Mouse (Mus musculus): ENCODE data around the gene Mrpl37. TPM values are rescaled to one million over a fixed set of nuclear protein-coding genes. Genes with fewer than 3 reads are reported as not detected.
A peak's percentile ranks its signal among the peaks of the same experiment; 100 is the strongest.

Gene Mrpl37
- total RNA-seq, 4 experiments from 2014 or later: 93.9 to 102 (median 96.0) TPM

DNA sequence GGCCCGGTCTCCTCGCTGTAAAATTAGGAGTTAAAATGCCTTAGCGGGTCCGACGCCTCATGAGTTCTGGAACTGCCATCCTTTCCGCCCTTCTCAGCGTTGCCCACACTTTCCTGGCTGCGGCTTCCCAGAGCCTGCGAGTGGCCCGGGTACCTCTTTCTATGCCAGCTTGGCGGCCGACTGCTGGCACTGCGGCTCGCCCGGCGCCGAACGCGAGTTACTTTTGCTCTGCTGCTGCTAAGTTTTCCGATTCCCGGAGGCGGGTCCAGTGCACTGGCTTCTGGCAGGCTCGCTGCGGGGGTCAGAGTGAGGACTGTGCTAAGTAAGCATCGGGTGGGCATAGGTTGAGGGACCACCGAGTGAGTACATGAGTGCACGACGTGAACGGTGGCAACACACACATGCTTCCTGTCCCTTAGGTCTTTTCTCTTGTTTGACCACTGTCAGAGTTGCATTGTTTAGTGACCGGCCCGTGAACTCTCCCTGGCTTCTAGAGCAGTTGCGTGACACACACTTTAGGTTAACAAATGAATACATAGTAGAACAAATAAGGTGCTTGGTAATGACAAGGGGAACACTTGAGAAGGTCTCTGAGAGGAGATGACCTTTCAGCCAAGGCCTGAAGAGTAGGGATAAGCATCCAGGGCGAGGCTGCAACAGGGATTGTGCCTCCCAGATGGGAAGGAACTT is 628 bp upstream of the Mrpl37 start:
- DNase-seq (ENCODE audit: low spot score): peak; percentile 14

DNA sequence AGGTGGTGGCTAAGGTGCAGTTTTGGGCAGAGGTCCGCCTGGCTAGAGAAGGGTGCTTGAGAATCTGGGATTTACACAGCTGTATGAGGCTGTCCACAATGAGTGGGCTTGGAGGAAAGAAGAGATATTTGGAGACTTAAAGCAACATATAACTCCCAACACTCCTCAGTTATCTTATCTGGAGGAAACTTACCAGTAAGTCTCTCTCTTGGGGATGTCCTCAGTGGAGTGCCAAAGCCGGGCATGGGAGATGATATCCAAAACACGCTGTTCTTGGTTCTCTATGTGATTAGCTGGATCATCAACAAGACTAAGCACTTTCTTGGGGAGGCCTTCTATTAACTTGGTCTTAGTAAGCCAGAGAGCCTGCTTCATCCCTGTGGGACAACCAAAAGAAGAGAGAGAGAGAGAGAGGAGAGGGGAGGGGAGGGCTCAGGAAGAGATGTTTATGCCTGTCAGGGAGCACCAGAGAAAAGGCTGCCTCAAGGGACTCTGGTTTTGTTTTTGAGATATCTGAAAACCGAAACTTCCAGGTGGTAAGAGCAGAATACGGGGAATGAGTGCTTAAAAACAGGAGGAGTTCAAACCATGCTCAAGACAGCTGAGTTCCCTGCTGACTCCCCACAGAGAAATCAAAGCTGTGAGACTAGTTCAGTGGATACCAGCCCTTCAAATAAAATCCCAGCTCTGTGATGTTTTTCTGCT is 2.1 kb downstream of the Mrpl37 start:
- no peak for DNase-seq (ENCODE audit: low spot score)

DNA sequence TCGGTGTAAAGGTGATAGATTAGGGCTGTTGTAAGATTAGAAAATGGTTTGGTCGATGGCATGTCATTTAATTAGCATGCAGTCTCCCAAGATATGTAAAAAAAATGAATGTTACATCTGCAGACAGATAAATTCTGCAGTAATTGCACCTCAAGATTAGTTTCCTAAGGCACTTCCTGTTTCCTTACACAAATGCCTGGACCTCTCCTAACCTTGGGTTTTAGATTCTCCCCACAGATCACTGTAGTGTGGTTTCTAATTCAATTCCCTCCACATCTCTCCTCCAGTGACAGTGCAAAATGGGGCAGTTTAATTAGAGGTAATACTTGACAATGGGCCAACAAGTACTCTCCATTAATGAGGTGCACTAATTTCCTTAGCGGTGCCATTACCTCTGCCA is 3.5 kb downstream of the Mrpl37 start:
- no peak for DNase-seq (ENCODE audit: low spot score)

DNA sequence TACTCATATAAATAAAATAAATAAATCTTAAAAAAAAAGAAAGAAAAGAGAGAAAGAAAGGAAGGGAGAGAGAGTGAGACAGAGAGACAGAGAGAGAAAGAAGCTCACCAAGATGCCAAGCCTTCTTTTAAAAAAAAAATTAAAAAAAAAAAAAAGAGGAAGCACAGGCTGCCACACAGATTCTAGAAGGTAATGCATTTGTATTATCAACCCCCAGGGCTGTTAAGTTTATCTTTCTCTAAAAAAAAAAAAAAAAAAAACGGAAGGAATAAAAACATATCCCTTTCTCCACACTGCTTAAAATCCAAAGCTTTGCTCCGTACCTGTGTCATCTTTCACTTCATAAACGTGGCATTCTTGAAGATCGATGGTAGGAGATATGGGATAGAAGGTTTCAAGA is 5.1 kb downstream of the Mrpl37 start:
- DNase-seq (ENCODE audit: low spot score): no peak

DNA sequence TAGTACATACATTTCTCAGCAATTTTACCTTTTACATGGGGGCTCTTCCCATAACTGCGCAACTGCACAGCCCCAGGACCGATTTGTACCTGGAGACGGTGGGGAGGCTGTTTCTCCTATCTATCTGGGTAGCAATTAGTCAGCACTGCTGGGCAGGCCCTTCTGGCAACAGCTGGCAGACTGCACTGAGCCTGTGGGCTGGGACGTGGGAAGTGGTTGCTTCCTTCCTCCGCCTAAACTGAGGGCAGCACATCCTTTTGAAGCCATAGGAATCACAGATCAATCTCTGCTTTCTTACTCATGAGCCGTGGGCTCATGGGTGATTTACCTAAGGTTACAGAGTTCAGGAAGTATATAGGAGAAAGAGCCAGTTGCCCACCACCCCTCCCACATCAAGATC is 7.9 kb downstream of the Mrpl37 start:
- no peak for DNase-seq (ENCODE audit: low spot score)

DNA sequence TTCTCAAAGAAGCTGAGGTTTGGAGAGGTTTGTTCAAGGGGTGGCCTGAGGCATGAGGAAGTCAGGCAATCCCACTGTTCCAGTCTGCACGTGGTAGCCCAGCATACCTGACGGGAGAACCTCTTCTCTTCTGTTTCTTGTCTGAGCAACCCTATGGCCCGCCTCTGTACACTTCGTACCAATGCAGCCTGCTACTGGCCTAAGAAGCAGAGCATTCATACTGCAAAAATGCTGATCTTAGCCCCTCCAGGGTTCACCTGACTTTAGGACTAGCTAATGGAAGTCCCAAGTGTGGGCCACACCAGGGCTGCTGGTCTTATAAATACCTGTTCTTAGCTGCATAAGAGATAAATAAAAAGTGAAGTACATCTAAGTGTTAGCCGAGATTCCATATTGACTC is 8.3 kb downstream of the Mrpl37 start:
- no peak for DNase-seq (ENCODE audit: low spot score)

DNA sequence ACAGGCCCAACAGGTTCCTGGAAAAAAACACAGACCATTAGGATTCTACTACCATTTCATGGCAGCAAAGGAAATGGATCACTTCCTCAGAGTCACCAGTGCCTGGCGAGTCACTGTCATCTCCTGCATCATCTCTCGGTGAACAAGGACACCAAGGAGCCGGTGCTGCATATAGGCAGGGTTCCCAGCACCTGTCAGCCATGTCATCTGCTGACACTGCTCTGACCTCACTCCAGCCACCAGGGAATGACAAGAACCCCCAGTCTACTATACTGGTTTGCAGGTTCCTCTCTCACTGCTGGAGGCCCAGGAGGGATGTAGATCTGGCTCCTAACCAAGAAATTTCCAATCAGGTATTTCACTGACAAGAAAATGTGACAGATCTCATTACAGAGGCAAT is 10.6 kb downstream of the Mrpl37 start:
- DNase-seq (ENCODE audit: low spot score): no peak

DNA sequence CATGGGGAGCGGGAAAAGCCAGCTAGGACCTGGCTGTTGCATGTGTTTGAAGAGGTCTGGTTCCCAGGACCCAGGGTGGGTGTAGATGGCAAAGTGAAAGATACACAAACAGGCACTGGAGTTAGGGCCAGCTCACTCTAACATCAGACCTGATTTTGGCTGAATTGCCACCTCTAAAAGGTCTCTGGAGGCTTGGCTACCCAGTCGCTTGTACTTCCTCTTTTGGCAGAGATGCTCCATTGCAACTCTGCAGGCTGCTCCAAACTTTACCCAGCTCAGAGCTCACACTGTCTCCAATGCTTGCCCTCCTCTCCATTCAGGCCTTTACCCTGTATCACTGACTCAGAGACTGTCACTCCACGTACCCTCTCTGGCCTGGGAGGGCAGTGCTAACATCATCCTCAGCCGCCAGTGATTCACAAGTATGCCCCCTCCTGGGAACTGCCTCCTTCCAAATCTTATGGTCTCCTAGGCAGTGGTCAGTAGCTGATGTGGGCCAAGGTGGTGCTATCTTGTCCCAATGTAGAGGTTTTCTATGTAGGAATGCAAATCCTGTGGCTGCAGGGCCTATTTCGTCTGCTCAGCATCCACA is 13.6 kb downstream of the Mrpl37 start:
- DNase-seq (ENCODE audit: low spot score): no peak

DNA sequence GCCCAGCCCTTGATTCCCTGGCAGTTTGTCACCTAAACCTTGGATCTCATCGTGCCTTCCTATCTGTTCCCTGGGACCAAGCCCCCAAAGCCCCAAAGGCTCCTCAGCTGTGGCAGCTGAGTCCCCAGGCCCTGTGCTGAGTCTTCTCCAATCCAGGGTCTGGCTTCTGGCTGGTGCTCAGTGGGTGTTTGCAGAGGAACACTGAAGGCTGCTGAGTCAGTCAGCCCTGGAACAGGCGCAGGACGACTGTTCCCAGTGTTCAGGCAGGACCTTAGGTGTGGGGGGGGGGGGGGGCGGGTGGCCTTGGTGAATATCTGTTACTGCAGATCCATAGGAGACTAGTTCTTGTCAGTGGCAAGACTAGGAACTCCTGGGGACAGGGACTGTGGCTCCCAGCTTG is 14.8 kb downstream of the Mrpl37 start:
- no peak for DNase-seq (ENCODE audit: low spot score)

DNA sequence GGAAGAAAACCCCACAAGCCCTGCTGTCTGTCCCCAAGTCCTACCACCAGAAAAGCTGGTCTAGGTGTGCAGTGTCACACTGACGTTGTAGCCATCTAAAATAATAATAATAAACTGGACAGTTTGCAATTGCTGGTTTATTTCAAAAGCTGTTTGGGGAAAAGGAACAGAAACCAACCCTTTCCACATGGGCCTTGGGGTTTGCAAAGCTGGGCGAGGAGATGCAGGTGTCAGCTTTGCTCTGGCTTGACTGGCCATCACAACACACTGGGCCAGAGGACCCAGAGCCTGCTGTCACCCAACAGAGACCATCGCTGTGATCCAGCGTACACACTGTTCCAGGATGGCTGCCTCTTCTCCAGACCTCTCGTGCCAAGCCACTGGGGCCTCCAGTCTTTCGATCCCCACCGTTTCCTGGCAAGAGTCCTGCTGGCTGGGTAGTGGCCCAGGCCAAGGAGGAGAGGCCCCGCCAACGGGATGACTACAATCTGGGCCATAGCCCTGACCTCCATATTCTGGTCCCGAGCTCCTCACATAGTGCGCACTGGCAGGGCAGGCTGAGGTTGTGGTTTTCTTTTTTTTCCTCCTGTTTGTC is 18.0 kb downstream of the Mrpl37 start:
- peak; percentile 31 for DNase-seq (ENCODE audit: low spot score)

DNA sequence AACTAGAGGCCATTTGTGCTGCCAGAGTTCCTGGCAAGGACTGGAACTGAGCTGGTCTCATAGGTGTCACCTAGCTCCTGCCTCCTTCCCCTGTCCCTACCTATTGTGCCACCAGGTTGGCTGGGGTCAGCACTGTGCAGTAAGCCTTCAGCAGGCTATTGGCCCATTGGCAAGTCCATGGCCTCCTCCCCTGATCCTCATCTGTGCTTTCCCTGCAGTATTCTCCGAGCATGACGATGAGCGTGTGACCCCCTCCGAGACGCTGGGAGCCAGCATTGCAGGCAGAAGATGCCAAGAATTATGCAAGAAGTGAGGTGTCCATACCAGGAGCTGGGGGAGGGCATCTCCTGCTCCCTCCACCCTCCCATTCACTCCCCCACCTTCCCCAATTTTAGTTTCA is 18.9 kb downstream of the Mrpl37 start:
- DNase-seq (ENCODE audit: low spot score): no peak

DNA sequence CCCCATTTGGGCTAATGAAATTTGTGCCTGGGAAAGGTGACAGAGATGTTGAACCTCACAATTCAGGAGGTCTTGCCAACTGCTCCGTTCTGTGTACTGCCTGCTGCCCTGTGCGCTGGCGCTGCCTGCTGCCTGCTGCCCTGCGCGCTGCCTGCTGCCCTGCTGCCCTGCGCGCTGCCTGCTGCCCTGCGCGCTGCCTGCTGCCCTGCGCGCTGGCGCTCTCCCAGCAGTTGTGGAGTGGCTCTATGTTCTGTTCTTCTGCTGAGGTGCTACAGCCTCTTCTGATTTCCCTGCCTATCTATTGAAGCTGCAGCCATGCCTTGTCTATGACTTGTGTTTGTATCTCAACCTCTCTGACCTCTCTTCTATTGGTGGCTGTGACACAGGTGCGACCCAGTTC is 21.5 kb downstream of the Mrpl37 start:
- no peak for DNase-seq (ENCODE audit: low spot score)

DNA sequence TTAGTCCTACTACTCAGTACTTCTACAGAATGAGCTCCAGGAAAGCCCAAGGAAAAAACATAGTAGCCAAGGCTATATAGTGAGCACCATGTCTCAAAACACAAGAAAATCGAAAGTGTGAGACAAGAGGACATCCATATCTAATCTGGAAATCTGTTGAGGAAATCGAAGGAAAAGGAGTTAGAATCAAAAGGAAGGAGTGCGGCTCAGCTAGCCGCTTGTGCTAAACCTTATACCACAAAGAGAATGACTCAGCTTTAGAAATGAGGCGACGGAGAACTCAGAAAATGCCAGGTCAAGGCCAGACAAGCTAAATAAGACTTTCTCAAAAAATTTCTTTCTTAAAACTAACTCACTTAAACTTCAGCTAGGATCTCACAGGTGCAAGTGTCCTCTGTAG is 24.4 kb downstream of the Mrpl37 start:
- DNase-seq (ENCODE audit: low spot score): no peak

DNA sequence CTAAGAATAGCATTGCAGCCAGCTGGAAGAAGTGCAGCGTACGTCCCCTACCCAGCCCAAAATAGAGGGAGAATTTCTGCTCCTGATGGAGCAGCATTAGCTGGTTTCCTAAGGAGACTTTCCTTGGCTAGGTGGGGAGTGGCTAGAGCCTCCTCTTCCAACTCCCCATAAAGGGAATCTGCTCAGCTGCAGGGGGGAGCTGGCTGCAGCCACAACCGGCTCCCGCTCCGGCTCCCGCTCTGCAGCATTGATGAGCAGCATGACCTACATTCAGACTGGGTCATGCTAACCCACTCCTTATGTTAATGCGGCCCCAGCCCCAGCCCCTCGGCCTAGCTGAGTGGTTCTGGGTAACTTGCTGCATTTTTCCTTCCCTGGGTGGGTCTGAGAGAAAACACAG is 27.4 kb downstream of the Mrpl37 start:
- DNase-seq (ENCODE audit: low spot score): no peak

DNA sequence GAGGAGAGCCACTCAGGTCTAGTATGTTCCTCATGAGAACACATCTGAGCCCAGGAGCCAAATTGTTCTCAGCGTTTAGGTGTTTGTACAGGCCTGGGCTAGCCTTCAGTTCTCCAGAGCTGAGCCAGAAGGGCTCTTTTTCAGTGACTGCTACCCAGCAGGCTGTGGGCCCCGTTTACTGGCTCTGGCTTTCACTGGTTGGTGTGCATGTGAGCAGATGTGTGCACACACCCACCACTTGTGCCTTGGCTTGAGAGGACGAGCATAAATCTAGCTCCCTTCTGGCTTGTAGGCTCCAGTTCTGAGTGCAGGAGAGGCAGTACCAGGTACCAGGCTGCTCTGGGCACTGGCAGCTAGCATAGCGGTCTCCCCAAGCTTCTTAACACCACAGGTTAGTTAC is 28.4 kb downstream of the Mrpl37 start:
- no peak for DNase-seq (ENCODE audit: low spot score)

DNA sequence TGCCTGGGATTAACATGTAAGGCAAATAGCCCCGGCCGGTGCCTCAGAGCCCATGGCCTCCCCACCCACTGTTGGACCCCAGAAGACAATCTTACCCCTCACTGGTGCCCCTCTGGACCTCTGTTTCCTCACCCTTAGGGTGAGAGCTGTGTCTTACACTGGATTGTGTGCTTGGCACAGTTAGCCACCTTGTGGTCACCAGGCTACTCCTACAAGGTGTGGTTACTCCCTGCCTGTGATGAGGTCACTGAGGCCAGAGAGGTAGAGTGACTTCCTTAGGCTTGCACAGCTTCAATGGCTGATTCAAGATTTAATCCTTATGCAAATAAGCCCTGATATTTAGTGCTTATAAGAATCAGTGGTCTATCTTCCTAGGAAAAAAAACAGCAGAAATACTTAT is 29.7 kb downstream of the Mrpl37 start:
- DNase-seq (ENCODE audit: low spot score): no peak

DNA sequence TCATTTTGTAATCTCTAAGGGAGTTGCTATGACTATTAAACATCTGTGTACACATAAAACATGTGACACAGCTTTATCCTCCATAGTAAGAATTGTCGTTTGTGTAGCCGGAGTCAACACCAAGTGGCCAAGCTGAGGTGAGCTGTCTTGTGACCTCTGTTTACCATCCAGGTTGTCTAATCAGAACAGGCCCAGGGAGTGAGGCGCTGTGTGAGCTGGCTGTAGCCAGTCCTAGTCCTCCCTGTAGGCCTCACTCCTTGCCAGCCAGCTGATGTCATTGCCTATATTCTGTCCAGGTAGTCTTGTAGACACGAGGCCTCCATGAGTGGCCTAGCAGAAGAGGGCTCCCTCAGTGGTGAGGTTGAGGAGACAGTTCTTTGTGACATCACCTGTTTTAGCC is 31.0 kb downstream of the Mrpl37 start:
- DNase-seq (ENCODE audit: low spot score): no peak

DNA sequence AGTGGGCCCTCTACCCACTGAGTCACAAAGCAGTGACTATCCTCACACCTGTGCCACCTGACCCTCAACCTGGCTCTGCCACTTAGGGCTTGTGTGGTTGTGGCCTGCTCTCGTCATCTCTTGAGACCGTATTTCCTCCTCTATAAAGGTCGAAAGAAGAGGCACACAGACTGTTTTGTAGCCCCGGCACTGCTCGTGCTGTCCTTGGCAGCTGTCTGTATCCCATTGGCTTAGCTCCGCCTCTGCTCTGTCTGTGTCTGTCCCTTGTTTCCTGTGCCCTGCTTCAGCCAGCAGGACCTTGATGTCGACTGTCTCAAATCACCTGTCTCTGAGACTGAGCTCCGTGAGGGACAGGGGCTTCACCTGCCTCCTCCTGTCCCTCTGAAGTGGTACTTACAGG is 40.2 kb downstream of the Mrpl37 start:
- peak; percentile 12 for DNase-seq (ENCODE audit: low spot score)

DNA sequence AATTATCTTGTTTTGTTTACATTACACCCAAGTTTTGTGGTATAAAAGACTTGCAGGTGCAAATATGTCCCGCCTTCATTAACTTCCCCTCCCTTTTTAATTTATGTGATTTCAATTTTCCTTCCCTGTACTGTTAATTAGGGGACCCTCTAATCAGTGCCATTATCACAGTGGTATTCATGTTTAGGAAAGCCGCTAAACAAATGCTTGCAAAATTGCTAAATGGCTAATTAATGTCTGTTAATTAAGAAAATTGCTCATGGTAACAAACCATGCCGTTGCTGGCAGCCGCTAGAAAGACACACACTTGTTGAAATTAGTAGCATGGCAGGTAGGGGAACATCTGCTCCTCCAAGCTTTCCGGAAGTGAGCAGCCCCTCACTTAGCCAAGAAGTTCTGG is 41.3 kb downstream of the Mrpl37 start:
- DNase-seq (ENCODE audit: low spot score): no peak

DNA sequence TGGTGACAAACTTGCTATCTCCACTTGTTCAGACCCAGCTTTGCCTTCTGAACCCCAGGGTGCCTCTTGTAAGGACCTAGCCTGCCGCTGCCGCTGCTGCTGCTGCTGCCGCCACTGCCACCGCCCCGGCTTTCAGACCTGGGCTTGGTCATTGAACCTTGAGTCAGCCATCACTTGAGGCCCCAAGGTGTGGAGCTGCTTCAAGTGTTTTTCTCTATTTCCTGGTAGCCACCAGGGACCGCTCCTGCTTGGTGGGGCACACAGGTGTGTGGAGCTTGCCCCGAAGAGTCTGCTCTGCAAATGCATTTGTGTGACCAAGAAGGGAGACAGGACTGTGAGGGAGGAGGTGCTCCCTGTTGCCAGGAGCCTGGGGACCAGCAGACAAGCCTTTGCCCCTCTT is 41.8 kb downstream of the Mrpl37 start:
- no peak for DNase-seq (ENCODE audit: low spot score)

DNA sequence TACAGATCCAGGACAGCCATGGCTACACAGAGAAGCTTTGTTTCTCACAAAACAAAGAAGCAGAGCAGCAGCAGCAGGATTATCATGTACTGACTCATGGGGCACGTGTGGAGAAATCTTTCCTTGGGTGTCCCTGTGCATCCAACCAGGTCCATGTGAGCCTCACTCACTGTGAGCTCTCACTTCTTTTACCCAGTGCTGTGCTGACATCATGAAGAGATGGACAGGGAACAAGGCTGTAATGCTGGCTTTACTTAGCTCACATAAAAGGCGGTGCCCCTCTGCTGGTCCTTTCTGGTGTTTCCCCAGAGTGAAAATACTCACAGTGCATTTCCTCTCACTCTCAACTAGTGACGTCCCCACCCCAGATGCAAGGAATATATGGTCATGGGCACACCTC is 45.2 kb downstream of the Mrpl37 start:
- DNase-seq (ENCODE audit: low spot score): no peak

DNA sequence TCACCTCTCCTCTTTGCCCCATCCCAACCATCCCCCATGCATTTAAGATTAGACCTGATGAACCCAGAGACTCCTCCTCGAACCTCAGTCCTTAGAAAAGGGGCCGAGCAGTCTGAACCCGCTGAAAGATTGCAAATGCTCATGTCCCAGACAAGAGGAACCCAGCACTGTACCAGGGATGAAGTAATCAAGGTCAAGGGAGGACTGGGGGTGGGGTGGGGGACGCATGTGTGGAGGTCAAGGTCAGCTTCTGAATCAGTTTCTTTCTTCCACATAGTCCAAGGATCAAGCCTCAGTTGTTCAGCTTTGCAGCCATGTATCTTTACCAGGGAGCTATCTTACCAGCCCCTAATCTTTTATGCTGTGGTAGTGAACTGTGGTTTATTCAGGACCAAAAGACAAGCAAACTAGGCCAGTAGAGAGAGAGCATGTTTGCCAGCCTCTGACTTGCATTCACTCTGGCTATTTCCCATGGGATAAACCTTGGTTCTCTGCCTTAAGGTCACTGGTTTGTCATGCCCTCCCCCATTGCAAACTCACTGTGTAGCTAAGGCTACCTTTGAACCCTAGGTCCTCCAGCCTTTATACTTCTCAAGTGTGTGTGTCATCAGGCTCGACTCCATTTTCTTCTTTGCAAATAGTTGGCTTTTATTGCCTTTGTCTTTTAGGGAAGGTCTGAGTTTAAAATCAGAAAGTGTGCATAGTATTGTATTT is 46.2 kb downstream of the Mrpl37 start:
- DNase-seq (ENCODE audit: low spot score): no peak
